Mouse (Mus musculus): ENCODE results near the gene Kdm1a. TPM values are rescaled to one million over a fixed set of nuclear protein-coding genes. Genes with fewer than 3 reads are reported as not detected.
A peak's percentile ranks its signal among the peaks of the same experiment; 100 is the strongest.

The Kdm1a gene
- total RNA-seq, 2 experiments from 2014 or later = 28.9 to 36.7 TPM

DNA sequence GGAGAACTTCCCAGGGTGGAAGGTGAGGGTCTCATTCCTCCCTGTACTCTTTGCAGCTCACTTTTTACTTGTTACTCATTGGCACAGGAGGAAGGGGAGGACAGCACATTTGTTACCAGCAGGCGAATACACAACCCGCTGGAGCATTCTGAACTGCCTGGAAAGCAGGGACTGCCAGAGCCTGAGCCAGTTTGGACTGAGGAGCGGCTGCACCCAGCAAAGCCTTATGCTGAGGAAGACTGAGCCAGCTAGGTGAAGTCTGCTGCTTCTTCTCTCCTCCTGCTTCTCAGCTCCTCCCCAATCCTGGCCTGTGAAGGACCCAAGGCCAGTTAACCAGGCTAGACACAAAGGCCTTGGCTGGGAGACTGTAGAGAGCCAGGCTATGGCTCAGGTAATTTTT is 57.4 kb downstream of the Kdm1a start:
- no peak for DNase-seq

- DNase-seq = peak; percentile 65
Measured at GRCm38 (mm10) chr4:136526412-136526811, 76.1 kb downstream of the Kdm1a start.

- no peak for DNase-seq
Measured at GRCm38 (mm10) chr4:136524309-136524708, 78.2 kb downstream of the Kdm1a start.

DNA sequence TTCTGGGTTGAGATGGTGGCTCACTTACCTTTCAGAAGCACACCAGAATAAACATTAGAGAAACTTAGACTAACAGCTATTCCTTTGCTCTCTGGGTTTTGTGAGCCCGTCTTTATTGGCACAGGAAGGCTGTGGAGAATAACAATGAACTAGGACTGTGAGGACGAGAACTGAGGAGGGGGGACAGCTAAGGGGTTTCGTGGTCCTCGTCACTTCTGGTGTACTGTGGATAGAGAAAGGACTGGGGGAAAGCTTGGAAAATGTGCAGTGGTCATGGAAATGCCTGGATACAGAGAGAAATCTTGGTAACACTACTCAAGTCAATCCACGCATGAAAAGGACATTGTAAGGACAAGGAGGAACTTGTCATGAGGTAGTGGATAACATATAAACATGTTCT is 80.6 kb downstream of the Kdm1a start:
- no peak for DNase-seq

- DNase-seq = no peak
Measured at GRCm38 (mm10) chr4:136519866-136520265, 82.7 kb downstream of the Kdm1a start.

- DNase-seq = no peak
Measured at GRCm38 (mm10) chr4:136518576-136518975, 83.9 kb downstream of the Kdm1a start.

GRCm38 (mm10) chr4:136518141-136518540 is 84.4 kb downstream of the Kdm1a start:
- no peak for DNase-seq

- DNase-seq = peak; percentile 10
Measured at GRCm38 (mm10) chr4:136512905-136513304, 89.6 kb downstream of the Kdm1a start.

DNA sequence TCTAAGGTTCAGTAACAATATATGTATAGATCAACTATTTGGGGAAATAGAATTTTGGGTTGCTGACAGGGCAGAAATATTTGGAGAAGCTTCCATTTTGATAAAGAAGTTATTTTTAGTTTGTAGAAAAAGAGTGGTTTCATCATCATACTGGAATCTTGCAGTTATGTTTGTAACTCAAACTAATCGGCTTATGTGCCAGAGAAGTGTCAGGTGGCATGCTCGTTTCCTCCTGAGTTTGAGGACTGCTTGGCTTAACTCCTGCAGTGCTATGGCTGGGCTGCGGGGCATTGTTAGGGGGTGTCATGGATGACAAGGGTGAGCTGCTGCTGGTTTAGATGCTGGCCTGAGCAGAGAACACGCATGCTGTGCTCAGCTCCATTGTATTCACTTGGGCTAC is 90.8 kb downstream of the Kdm1a start:
- DNase-seq = no peak

DNA sequence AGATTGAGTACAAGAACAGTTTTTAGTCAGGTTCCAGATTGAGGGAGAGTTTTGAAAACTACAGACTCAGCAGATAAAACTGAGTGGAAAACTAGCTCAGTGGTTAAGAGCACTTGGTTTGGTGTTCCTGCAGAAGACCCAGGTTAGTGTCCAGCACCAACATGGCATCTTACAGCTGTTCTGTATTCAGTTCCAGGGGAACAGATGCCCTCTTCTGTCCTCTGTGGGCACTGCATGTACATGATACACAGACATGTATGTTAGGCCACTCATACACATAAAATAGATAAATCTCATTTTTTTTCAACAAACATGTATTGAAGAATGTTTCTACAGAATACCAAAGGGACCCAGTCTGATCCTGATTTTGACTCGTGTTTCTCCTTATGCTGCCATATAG is 92.7 kb downstream of the Kdm1a start:
- DNase-seq = peak; percentile 9

DNA sequence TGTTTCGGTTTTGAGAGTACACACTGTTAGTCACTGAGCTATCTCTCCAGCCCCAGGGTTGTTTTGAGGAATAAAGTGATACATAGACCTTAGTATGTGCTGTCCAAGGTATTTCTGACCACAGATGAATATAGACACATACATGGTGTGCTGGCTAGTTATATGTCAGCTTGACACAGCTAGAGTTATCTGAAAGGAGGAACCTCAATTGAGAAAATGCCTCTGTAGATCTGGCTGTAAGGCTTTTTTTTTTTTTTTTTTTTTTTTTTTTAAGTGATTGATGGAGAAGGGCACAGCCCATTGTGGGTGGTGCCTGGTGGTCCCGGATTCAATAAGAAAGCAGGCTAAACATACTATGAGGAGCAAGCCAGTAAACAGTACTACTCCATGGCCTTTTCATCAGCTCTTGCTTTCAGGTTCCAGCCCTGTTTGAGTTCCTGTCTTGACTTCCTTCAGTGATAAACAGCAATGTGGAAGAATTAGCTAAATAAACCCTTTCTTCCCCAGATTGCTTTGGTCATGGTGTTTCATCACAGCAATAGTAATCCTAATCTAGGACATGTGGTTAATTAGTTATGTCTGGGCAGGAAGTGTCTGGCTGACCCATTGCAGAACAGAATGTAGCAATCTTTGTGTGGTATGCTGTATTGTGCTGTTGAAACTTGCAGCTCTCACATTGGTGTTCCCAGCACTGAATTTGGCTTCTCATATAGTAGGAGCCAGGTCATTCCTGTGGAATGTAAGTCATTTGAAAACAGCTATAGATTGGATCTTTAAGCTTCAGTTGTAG is 96.9 kb downstream of the Kdm1a start:
- no peak for DNase-seq

Small RNA genes lying within 50 kb of the gene (microRNA-seq; reads per million reads assigned to microRNA genes)
- 0 reads per million in 2 experiments for gene Gm22180

Other genes with a start within 250 kb of the Kdm1a start
- gene Htr1d, start 179.2 kb downstream of the Kdm1a start, total RNA-seq (2021) = under 1 TPM in 1 of 2 experiments, not detected in 1; 0.07 TPM
- under 1 TPM; 0.25 to 0.26 TPM for gene 6030445D17Rik, start 140.5 kb downstream of the Kdm1a start, total RNA-seq (2021)
- 10 to 100 TPM; 17.8 to 22.8 TPM for gene Luzp1, start 133.0 kb downstream of the Kdm1a start, total RNA-seq (2021)
- not detected for gene Tex46, start 7.7 kb upstream of the Kdm1a start, total RNA-seq (2021)
- not detected for gene Lactbl1, start 19.9 kb upstream of the Kdm1a start, total RNA-seq (2021)
- 1 to 10 TPM; 4.6 to 5.4 TPM for gene Ephb2, start 233.3 kb upstream of the Kdm1a start, total RNA-seq (2021)